Mouse (Mus musculus) ES-Bruce4 (cell line): ENCODE measurements around the gene Ccdc93. TPM values are rescaled to one million over a fixed set of nuclear protein-coding genes. Genes with fewer than 3 reads are reported as not detected.

ENCODE experiments used
- H3K27ac ChIP-seq: 2 replicates; pipeline ENCODE4 v1.5.1; 2012; ENCODE audit warnings: low read length, inconsistent platforms; ENCODE audit not compliant: insufficient read depth
- H3K27me3 ChIP-seq: 2 replicates; pipeline ENCODE4 v1.6.1; 2012; ENCODE audit warnings: mild to moderate bottlenecking, low read length, inconsistent platforms; ENCODE audit not compliant: control insufficient read depth, poor library complexity, insufficient read depth, severe bottlenecking
- H3K36me3 ChIP-seq: 2 replicates; pipeline ENCODE4 v1.6.1; 2012; ENCODE audit warnings: inconsistent platforms, mild to moderate bottlenecking, low read length, moderate library complexity; ENCODE audit not compliant: control insufficient read depth, poor library complexity, insufficient read depth, severe bottlenecking
- H3K4me1 ChIP-seq: one replicate; pipeline ENCODE4 v1.8.1; 2011; ENCODE audit warnings: low read length; ENCODE audit not compliant: control insufficient read depth, insufficient read depth
- H3K4me3 ChIP-seq: 2 replicates; pipeline ENCODE4 v1.5.1; 2011; ENCODE audit warnings: low read depth, mild to moderate bottlenecking, low read length
- H3K9ac ChIP-seq: 2 replicates; pipeline ENCODE4 v1.6.1; 2012; ENCODE audit warnings: low read depth, mild to moderate bottlenecking, inconsistent platforms; ENCODE audit not compliant: poor library complexity, severe bottlenecking
- H3K9me3 ChIP-seq: replicated peaks from 2 replicates; pipeline ENCODE4 v1.6.1; 2012; ENCODE audit warnings: mild to moderate bottlenecking, low read length, inconsistent platforms; ENCODE audit not compliant: control insufficient read depth, poor library complexity, insufficient read depth, severe bottlenecking
- CTCF ChIP-seq: IDR thresholded peaks from one replicate; pipeline ENCODE4 v1.8.1; 2011; ENCODE audit warnings: low read depth, low read length
- EP300 ChIP-seq: IDR thresholded peaks from 2 replicates; pipeline ENCODE4 v1.6.1; 2011; ENCODE audit warnings: low read depth, low read length; ENCODE audit not compliant: insufficient read depth
- POLR2A ChIP-seq: IDR thresholded peaks from one replicate; pipeline ENCODE4 v1.8.1; 2011; ENCODE audit warnings: low read length; ENCODE audit not compliant: insufficient read depth
- polyA plus RNA-seq: library from polyadenylated mRNA; stranded (reverse); fragments of >200 nt; gene quantifications from 2 replicates; pipeline ENCODE4 v1.2.4, GENCODE M21; 2011; ENCODE audit warnings: low read depth; ENCODE audit not compliant: missing spikeins, insufficient read depth, insufficient read length

The Ccdc93 gene
- polyA plus RNA-seq, 1 experiment = 18.3 TPM

DNA sequence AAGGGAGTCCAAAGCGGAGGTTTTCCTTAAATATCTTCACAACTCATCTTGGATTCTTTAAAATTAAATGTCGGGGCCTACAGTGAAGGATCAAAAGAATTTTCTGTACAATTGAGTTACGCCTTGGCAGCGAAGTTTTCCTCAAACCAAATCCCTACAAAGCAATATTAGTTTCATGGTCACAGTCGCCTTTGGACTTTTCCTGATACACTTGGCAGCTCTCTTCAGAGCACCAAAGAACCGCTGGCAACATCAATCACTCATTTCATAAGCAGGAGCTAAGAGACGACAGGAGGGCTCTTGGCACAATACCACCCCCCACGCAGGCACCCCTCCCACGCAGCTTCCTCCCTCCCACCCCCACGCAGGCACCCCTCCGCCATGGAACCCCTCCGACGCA lies 40.4 kb upstream of the Ccdc93 start:
- H3K36me3 ChIP-seq = no peaks in the 10 kb centered on the region
- H3K4me1 ChIP-seq = no peaks in the 10 kb centered on the region
- no peaks in the 10 kb centered on the region for H3K9me3 ChIP-seq
- no peaks in the 10 kb centered on the region for H3K27me3 ChIP-seq
- H3K27ac ChIP-seq = no peak overlapping the region
- no peak for TF ChIP-seq CTCF
- no peak for TF ChIP-seq POLR2A
- no peak for TF ChIP-seq EP300
- H3K9ac ChIP-seq = no peak overlapping the region
- no peak overlapping the region for H3K4me3 ChIP-seq

- no peak for TF ChIP-seq CTCF
- H3K9ac ChIP-seq = no peak overlapping the region
- H3K4me1 ChIP-seq = peaks cover under 1% of the 10 kb centered on the region
- no peak overlapping the region for H3K27ac ChIP-seq
- no peaks in the 10 kb centered on the region for H3K9me3 ChIP-seq
- H3K4me3 ChIP-seq = no peak overlapping the region
- H3K36me3 ChIP-seq = no peaks in the 10 kb centered on the region
- no peaks in the 10 kb centered on the region for H3K27me3 ChIP-seq
Observed at GRCm38 (mm10) chr1:121390855-121391254, 40.0 kb upstream of the Ccdc93 start.

GRCm38 (mm10) chr1:121393117-121393516 lies 37.7 kb upstream of the Ccdc93 start:
- no peaks in the 10 kb centered on the region for H3K27me3 ChIP-seq
- TF ChIP-seq EP300 (no peak), CTCF (no peak), POLR2A (no peak)
- peaks cover 2% of the 10 kb centered on the region for H3K4me1 ChIP-seq
- H3K4me3 ChIP-seq = no peak overlapping the region
- H3K9ac ChIP-seq = no peak overlapping the region
- H3K9me3 ChIP-seq = no peaks in the 10 kb centered on the region
- H3K36me3 ChIP-seq = no peaks in the 10 kb centered on the region
- H3K27ac ChIP-seq = no peak overlapping the region

- Histone ChIP-seq H3K9me3 (no peaks in the 10 kb centered on the region), H3K4me1 (peaks cover 2% of the 10 kb centered on the region), H3K27me3 (no peaks in the 10 kb centered on the region), H3K27ac (no peak overlapping the region), H3K9ac (no peak overlapping the region), H3K36me3 (no peaks in the 10 kb centered on the region), H3K4me3 (no peak overlapping the region)
- TF ChIP-seq CTCF = no peak
- no peak for TF ChIP-seq EP300
- TF ChIP-seq POLR2A = no peak
Observed at GRCm38 (mm10) chr1:121394764-121395163, 36.1 kb upstream of the Ccdc93 start.

- TF ChIP-seq EP300 (no peak), CTCF (no peak), POLR2A (no peak)
- Histone ChIP-seq H3K4me1 (peaks cover 2% of the 10 kb centered on the region), H3K27ac (no peak overlapping the region), H3K9ac (no peak overlapping the region), H3K27me3 (no peaks in the 10 kb centered on the region), H3K36me3 (no peaks in the 10 kb centered on the region), H3K4me3 (no peak overlapping the region), H3K9me3 (no peaks in the 10 kb centered on the region)
Observed at GRCm38 (mm10) chr1:121396501-121396900, 34.3 kb upstream of the Ccdc93 start.

DNA sequence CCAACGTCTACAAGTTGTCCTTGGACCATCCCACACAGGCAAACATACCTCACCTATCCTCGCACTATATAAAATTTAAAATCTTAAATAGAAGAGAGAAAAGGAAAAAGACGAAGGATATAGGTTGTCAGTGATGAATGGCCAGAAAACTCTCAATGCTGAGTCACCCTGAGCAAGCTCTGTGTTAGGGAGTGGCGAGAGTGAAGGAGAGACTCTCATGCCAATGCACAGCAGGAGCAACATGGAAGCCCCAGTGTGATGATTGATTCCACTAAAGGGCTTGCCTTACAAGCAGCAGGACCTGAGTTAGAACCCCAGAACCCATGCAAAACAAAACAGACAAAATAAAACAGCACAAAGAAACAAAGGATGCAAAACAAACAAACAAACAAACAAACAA lies 32.6 kb upstream of the Ccdc93 start:
- H3K9me3 ChIP-seq = no peaks in the 10 kb centered on the region
- no peak overlapping the region for H3K4me3 ChIP-seq
- H3K27me3 ChIP-seq = no peaks in the 10 kb centered on the region
- peaks cover 2% of the 10 kb centered on the region for H3K4me1 ChIP-seq
- H3K36me3 ChIP-seq = no peaks in the 10 kb centered on the region
- TF ChIP-seq EP300 (0 out of 2 replicates have a peak, but pooled peaks have one; percentile 16), CTCF (no peak)
- H3K9ac ChIP-seq = no peak overlapping the region
- no peak overlapping the region for H3K27ac ChIP-seq
